Mouse (Mus musculus) erythroblast, embryonic 14.5 days (primary cell): ENCODE measurements around the gene Tmx4.

Source experiments
- GATA1 ChIP-seq: IDR thresholded peaks from 2 replicates; pipeline ENCODE4 v1.6.1; 2012; ENCODE audit warnings: low read length, inconsistent platforms, mixed read lengths
- TAL1 ChIP-seq: IDR thresholded peaks from 3 replicates; pipeline ENCODE4 v1.6.1; 2012; ENCODE audit warnings: low read length, inconsistent platforms, mixed read lengths

GRCm38 (mm10) chr2:134648999-134649398 lies 5.1 kb upstream of the Tmx4 start:
- TF ChIP-seq TAL1 (no peak), GATA1 (no peak)
